Mouse (Mus musculus) stomach, postnatal 0 days (tissue): ENCODE results near the gene Mpg.

ENCODE experiments used
- CTCF ChIP-seq: IDR thresholded peaks from 2 replicates; pipeline ENCODE4 v1.5.1; 2016; ENCODE audit warnings: antibody characterized with exemption, low read depth, mild to moderate bottlenecking, moderate library complexity
- EP300 ChIP-seq: optimal IDR thresholded peaks from 2 replicates; pipeline ENCODE3; 2016; ENCODE audit warnings: antibody characterized with exemption

DNA sequence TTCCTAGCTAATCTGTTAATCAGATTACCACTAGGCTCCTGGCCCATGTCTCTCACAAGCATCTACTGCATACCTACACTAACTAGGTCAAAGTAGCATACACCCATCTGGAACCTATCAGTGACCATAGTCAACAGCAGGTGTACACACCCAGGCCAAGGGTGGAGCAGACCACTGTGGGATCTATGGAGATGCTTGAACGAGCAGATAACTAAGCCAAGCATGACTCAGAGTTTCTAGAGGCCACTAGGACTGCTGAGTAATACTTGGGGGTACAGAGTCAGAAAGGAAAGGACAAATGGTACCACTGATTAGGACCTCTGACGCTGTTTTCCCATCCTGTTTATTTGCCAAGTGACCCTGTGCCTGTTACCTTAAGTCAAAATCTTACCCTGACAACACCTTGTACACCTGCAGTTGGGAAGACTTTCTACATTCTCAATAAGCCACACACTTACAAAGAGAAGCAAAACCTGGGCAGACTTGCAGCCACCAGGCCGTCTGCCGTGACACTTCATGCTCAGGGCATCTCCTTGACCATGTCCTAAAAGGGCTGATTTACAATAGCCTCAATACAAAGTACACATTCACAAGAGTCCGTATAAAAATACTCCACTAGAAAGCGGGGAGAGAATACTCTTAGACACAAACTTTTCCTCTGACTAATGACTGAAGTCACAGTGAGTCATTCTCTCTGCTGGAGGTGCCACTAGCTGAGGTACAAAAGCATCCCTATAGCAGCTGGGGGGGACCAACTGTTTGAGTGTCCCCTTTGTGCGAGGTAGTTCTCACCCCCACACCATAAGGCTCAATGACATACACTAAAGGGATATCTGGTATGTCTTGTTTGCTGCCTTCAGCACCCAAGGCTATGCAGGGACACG lies 24.8 kb downstream of the Mpg start:
- TF ChIP-seq EP300 (no peak), CTCF (no peak)
